ENCODE assay signal across 9 mouse cellular contexts in genomic region chr2:37786461-37786860, GRCm38 (mm10). TPM values are rescaled to one million over a fixed set of nuclear protein-coding genes. Genes with fewer than 3 reads are reported as not detected.
A peak's percentile ranks its signal among the peaks of the same experiment; 100 is the strongest.
DNase-seq lines count a peak whose midpoint lies in the region; ATAC-seq and TF ChIP-seq lines count a peak whose summit lies in the region.
"Had no signal": no experiment of that assay in that cellular context is flagged by ENCODE, and none has a peak within 500 bp of the region (broad histone marks: within the 10 kb centered on the region; RNA-seq: fewer than 3 reads in every experiment).

No protein-coding gene starts in this region.

- intact Hi-C loops in left cerebral cortex, adult 2 months (cut with DNase I), result no loop called here

- WGBS in embryonic facial prominence, embryonic 15.5 days, result 9% methylated on average over 52 of the region's 52 CpGs
- 18% methylated on average over 52 of the region's 52 CpGs for WGBS in intestine, embryonic 16.5 days
- WGBS in neural tube, embryonic 14.5 days, result 51% methylated on average over 52 of the region's 52 CpGs

- peaks cover 20% of the 10 kb centered on the region for H3K27me3 ChIP-seq in embryonic facial prominence, embryonic 15.5 days
- peaks cover 9% of the 10 kb centered on the region; the same call in 1 of the 2 replicates for H3K27me3 ChIP-seq in intestine, embryonic 16.5 days (replicated peaks; ENCODE audit: control insufficient read depth, insufficient read depth, low read length)
- no peaks in the 10 kb centered on the region for H3K27me3 ChIP-seq in neural tube, embryonic 14.5 days (ENCODE audit: control insufficient read depth, insufficient read depth, low read length)

- peak overlapping the region; percentile 75 for H3K4me2 ChIP-seq in embryonic facial prominence, embryonic 15.5 days (replicated peaks)
- peak overlapping the region; percentile 55 for H3K4me2 ChIP-seq in intestine, embryonic 16.5 days (ENCODE audit: low read depth, low read length)
- H3K4me2 ChIP-seq in neural tube, embryonic 14.5 days (ENCODE audit: low read depth, low read length), result peak overlapping the region; percentile 11; the same call in 1 of the 2 replicates

- DNase-seq in left cerebral cortex, adult 2 months (ENCODE audit: extremely low spot score in 1 of 2, low spot score in 2 of 2), result peak in 1 of 2 experiments; percentile 39
- DNase-seq in left cerebral cortex, adult 8-10 months (ENCODE audit: low spot score in 2 of 2), result no peak
- DNase-seq in frontal cortex, postnatal 25 days (ENCODE audit: low spot score in 2 of 2), result no peak
- DNase-seq in gastrocnemius, adult 8-10 months (ENCODE audit: low spot score in 2 of 2), result no peak
- no peak for DNase-seq in adrenal gland, adult (ENCODE audit: inconsistent age in 2 of 2, low spot score in 1 of 2)

- ATAC-seq in embryonic facial prominence, embryonic 15.5 days (ENCODE audit: insufficient number of reproducible peaks, low FRiP score, low TSS enrichment, low read depth), result no peak
- no peak for ATAC-seq in intestine, embryonic 16.5 days
- no peak for ATAC-seq in neural tube, embryonic 14.5 days (ENCODE audit: low read depth)

- H3K4me3 ChIP-seq in left cerebral cortex, adult 2 months, result peak overlapping the region; percentile 26
- peak overlapping the region; percentile 41 for H3K4me3 ChIP-seq in embryonic facial prominence, embryonic 15.5 days (replicated peaks)
- peak overlapping the region; percentile 36 for H3K4me3 ChIP-seq in intestine, embryonic 16.5 days (ENCODE audit: low read length)
- peak overlapping the region; percentile 7; the same call in 1 of the 2 replicates for H3K4me3 ChIP-seq in neural tube, embryonic 14.5 days (ENCODE audit: low read depth, low read length)

- H3K36me3 ChIP-seq in embryonic facial prominence, embryonic 15.5 days, result no peaks in the 10 kb centered on the region
- no peaks in the 10 kb centered on the region for H3K36me3 ChIP-seq in intestine, embryonic 16.5 days (ENCODE audit: control insufficient read depth, insufficient read depth, low read length)
- H3K36me3 ChIP-seq in neural tube, embryonic 14.5 days (ENCODE audit: control insufficient read depth, insufficient read depth, low read length), result no peaks in the 10 kb centered on the region

- TF ChIP-seq CTCF in left cerebral cortex, adult 2 months (IDR thresholded peaks at IDR 0.05), result no peak

- H3K4me1 ChIP-seq in embryonic facial prominence, embryonic 15.5 days, result peaks cover 10% of the 10 kb centered on the region; the same call in 1 of the 2 replicates
- H3K4me1 ChIP-seq in intestine, embryonic 16.5 days (ENCODE audit: control insufficient read depth, insufficient read depth, low read length), result 0 out of 2 replicates have a peak, but pooled peaks cover 3% of the 10 kb centered on the region
- no peaks in the 10 kb centered on the region for H3K4me1 ChIP-seq in neural tube, embryonic 14.5 days (ENCODE audit: control insufficient read depth, insufficient read depth, low read length)

- H3K9ac ChIP-seq in embryonic facial prominence, embryonic 15.5 days, result no peak overlapping the region
- H3K9ac ChIP-seq in intestine, embryonic 16.5 days (ENCODE audit: low read depth, low read length), result no peak overlapping the region
- no peak overlapping the region for H3K9ac ChIP-seq in neural tube, embryonic 14.5 days (replicated peaks; ENCODE audit: low read depth, low read length)
- H3K9ac ChIP-seq: liver, embryonic 14.5 days had no signal

- no peaks in the 10 kb centered on the region for H3K9me3 ChIP-seq in embryonic facial prominence, embryonic 15.5 days (replicated peaks)
- H3K9me3 ChIP-seq in intestine, embryonic 16.5 days (ENCODE audit: control insufficient read depth, low read length), result no peaks in the 10 kb centered on the region
- H3K9me3 ChIP-seq in neural tube, embryonic 14.5 days (ENCODE audit: control insufficient read depth, low read length), result no peaks in the 10 kb centered on the region

- H3K27ac ChIP-seq in left cerebral cortex, adult 2 months, result no peak overlapping the region
- no peak overlapping the region for H3K27ac ChIP-seq in embryonic facial prominence, embryonic 15.5 days (replicated peaks)
- H3K27ac ChIP-seq in intestine, embryonic 16.5 days (ENCODE audit: low read length), result no peak overlapping the region
- H3K27ac ChIP-seq in neural tube, embryonic 14.5 days (ENCODE audit: low read depth, low read length), result no peak overlapping the region
- H3K27ac ChIP-seq: liver, embryonic 14.5 days had no signal

RNA-seq across cellular contexts. Expression of gene Crb2, which starts 10.4 kb away (rescaled TPM):
- 1 to 10 TPM; 2.9 to 4.4 TPM for total RNA-seq in left cerebral cortex, adult 2 months (2021)
- 1 to 10 TPM; 3.1 to 5.0 (median 4.3) TPM for total RNA-seq in left cerebral cortex, adult 8-10 months (2022)
- 0.12 and 0.15 TPM in 2 replicates for polyA plus RNA-seq in embryonic facial prominence, embryonic 15.5 days (2015; fragmentation: Nextera tagmentation; extraction: Ambion mirVana)
- polyA plus RNA-seq in intestine, embryonic 16.5 days (2015; fragmentation: Nextera tagmentation; extraction: Ambion mirVana), result 0.95 and 1.1 TPM in 2 replicates
- 2.6 and 3.4 TPM in 2 replicates for polyA plus RNA-seq in neural tube, embryonic 14.5 days (2014; fragmentation: Nextera tagmentation; extraction: Ambion mirVana)
- under 1 TPM in 3 of 4 experiments, not detected in 1; 0.02 to 0.08 (median 0.04) TPM for total RNA-seq in gastrocnemius, adult 8-10 months (2022)

Comparison
In these comparisons a context has a peak if more than half of its experiments do, and no peak if none do; other contexts are left out.
1. H3K4me2 ChIP-seq: peak in every context shown above with its lines; median percentile 75 in embryonic facial prominence, embryonic 15.5 days; 55 in intestine, embryonic 16.5 days; 11 in neural tube, embryonic 14.5 days.